Mouse (Mus musculus): Measurements from ENCODE around the gene Wnt4. TPM values are rescaled to one million over a fixed set of nuclear protein-coding genes. Genes with fewer than 3 reads are reported as not detected.

Wnt4 gene
- polyA plus RNA-seq, 1 experiment from 2014 or later = 1.9 TPM

DNA sequence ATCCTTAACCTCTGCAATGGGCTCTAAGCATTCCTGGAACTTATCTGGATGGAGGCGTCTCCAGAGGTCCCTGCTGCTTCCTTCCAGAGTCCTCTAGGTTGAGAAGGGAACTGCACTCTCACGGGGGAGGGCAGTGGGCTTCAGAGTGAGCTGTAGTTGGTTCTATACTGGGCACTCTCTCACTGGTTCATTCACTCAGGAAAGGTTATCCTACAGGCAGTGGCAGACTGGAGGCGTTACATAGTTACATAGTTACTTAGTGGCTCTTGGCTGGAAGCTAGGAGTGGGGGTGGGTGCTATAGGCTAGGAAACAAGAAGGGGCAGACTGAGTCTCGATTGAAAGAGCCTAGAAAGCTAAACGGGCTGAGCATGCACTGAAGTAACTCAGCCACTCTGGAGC is 26.4 kb upstream of the Wnt4 start:
- no peak overlapping the region for H3K4me3 ChIP-seq (ENCODE audit: low read depth, low read length)
- ATAC-seq (replicated peaks; ENCODE audit: low FRiP score) (no peak), DNase-seq (ENCODE audit: low spot score) (no peak)
- no peak overlapping the region for H3K4me2 ChIP-seq
- H3K27ac ChIP-seq (ENCODE audit: low read depth, low read length) = no peak overlapping the region
- WGBS = 36% methylated on average over 5 of the region's 5 CpGs
- H3K9ac ChIP-seq (ENCODE audit: low read depth, low read length) = no peak overlapping the region
- H3K27me3 ChIP-seq (replicated peaks; ENCODE audit: control insufficient read depth, insufficient read depth, low read length) = no peaks in the 10 kb centered on the region
- H3K4me1 ChIP-seq (replicated peaks; ENCODE audit: control insufficient read depth, insufficient read depth, low read length) = no peaks in the 10 kb centered on the region
- no peaks in the 10 kb centered on the region for H3K36me3 ChIP-seq (ENCODE audit: control insufficient read depth, insufficient read depth, low read length)
- H3K9me3 ChIP-seq (ENCODE audit: control insufficient read depth, low read length) = 0 out of 2 replicates have a peak, but pooled peaks cover 3% of the 10 kb centered on the region

DNA sequence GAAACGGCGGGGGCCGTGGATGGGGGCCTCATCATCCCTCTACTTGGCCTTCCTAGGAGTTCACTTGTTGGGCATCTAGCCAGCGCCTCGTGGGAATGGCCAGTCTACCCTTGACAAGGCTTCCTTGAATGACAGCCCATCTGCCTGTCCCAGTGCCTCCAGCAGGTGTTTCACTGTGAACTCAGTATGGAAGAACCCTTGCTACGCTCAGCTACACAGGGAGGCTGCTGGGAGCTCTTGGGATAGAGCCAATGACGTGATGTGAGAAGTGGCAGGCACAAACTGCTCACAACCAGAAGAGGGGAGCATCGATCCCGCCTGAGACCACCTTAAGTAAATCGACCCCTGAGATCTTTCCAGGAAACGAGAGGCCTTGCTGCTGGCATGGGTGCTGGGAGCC is 23.7 kb upstream of the Wnt4 start:
- Histone ChIP-seq H3K4me3 (ENCODE audit: low read depth, low read length) (no peak overlapping the region), H3K9ac (ENCODE audit: low read depth, low read length) (no peak overlapping the region), H3K27ac (ENCODE audit: low read depth, low read length) (no peak overlapping the region), H3K9me3 (ENCODE audit: control insufficient read depth, low read length) (0 out of 2 replicates have a peak, but pooled peaks cover 3% of the 10 kb centered on the region), H3K4me2 (no peak overlapping the region), H3K27me3 (replicated peaks; ENCODE audit: control insufficient read depth, insufficient read depth, low read length) (no peaks in the 10 kb centered on the region), H3K4me1 (replicated peaks; ENCODE audit: control insufficient read depth, insufficient read depth, low read length) (no peaks in the 10 kb centered on the region), H3K36me3 (ENCODE audit: control insufficient read depth, insufficient read depth, low read length) (no peaks in the 10 kb centered on the region)
- DNase-seq (ENCODE audit: low spot score) (no peak), ATAC-seq (replicated peaks; ENCODE audit: low FRiP score) (no peak)
- WGBS = 73% methylated on average over 11 of the region's 11 CpGs

DNA sequence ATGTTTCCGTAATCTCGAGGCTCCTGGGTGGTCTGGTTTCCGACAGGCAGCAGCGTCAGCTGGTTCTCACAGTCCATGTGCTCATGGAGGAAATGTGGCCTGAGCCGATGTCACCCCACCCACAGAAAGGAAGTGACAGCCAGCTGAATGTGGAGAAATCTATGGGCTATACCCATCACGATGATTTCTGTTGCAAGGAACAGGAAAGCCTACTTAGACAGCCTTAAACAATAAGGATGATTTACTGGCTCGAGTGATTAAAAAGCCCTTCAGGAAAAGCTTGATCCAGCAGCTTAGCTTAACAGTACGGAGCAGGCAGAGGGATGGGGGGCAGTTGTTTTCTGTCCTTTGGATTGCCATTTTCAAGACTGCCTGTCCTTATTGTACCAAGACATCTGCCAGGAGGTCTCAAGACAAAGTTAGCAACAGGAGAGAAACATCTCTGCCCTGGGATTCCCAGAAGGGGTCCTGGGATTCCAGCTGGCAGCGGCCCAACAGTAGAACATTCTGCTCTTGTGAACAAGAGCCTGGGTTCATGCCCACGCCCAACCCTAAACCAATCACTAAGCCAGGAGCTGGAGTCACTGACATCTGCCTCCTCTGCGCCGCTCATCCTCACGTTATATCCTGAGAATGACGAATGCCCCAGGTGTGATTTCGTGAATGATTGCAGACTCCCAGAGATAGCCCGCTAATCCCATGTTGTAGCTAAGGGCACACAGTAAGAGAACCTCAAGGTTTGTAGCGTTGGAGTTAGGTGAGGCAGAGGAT is 22.9 kb upstream of the Wnt4 start:
- DNase-seq (ENCODE audit: low spot score) (no peak), ATAC-seq (replicated peaks; ENCODE audit: low FRiP score) (no peak)
- 63% methylated on average over 17 of the region's 17 CpGs for WGBS
- Histone ChIP-seq H3K27ac (ENCODE audit: low read depth, low read length) (no peak overlapping the region), H3K4me2 (no peak overlapping the region), H3K9ac (ENCODE audit: low read depth, low read length) (no peak overlapping the region), H3K27me3 (replicated peaks; ENCODE audit: control insufficient read depth, insufficient read depth, low read length) (no peaks in the 10 kb centered on the region), H3K4me3 (ENCODE audit: low read depth, low read length) (no peak overlapping the region), H3K9me3 (ENCODE audit: control insufficient read depth, low read length) (0 out of 2 replicates have a peak, but pooled peaks cover 3% of the 10 kb centered on the region), H3K36me3 (ENCODE audit: control insufficient read depth, insufficient read depth, low read length) (no peaks in the 10 kb centered on the region), H3K4me1 (replicated peaks; ENCODE audit: control insufficient read depth, insufficient read depth, low read length) (no peaks in the 10 kb centered on the region)

DNA sequence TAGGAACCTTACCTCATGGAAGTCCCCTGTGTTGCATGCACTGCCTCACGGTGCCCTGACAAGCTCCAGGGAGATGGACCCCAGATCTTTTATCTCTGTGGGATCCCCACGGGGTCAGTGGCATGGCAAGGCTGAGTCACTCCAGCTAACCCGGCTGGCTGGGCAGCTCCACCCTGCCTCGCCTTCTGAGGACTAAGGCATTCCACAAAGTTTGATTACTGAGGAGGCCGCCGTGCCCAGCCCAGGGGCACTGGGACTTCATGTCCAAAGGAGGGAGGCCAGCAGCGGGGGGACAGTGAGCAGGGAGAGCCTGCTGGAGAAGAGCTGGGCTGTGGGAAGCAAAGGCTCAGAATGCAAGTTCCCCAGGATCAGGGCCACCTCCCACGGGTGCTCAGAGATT is 21.7 kb upstream of the Wnt4 start:
- Histone ChIP-seq H3K27ac (ENCODE audit: low read depth, low read length) (no peak overlapping the region), H3K27me3 (replicated peaks; ENCODE audit: control insufficient read depth, insufficient read depth, low read length) (no peaks in the 10 kb centered on the region), H3K4me1 (replicated peaks; ENCODE audit: control insufficient read depth, insufficient read depth, low read length) (no peaks in the 10 kb centered on the region), H3K9ac (ENCODE audit: low read depth, low read length) (no peak overlapping the region), H3K36me3 (ENCODE audit: control insufficient read depth, insufficient read depth, low read length) (no peaks in the 10 kb centered on the region), H3K4me3 (ENCODE audit: low read depth, low read length) (no peak overlapping the region), H3K4me2 (no peak overlapping the region), H3K9me3 (ENCODE audit: control insufficient read depth, low read length) (0 out of 2 replicates have a peak, but pooled peaks cover 3% of the 10 kb centered on the region)
- WGBS = 68% methylated on average over 8 of the region's 8 CpGs
- DNase-seq (ENCODE audit: low spot score) (no peak), ATAC-seq (replicated peaks; ENCODE audit: low FRiP score) (no peak)

DNA sequence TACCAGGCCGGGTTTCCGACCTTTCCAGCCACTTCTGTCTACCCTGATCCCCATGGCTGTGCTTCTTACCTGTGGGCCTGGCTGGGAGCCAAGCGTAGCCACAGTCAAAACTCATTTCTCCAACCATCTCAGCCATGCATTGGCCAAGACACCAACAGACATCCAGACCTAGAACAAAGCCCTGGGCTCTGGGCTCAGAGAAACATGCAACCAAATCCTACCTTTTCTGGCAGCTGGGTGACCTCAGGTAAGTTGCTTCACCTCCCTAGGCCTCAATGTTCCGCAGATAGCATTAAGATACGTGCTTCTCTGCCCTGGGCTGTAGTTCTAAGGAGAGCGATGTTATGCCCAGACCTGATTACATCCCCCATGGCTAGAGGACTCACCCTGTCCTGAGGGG is 15.5 kb upstream of the Wnt4 start:
- H3K27me3 ChIP-seq (replicated peaks; ENCODE audit: control insufficient read depth, insufficient read depth, low read length) = no peaks in the 10 kb centered on the region
- no peak overlapping the region for H3K4me2 ChIP-seq
- H3K4me3 ChIP-seq (ENCODE audit: low read depth, low read length) = no peak overlapping the region
- H3K27ac ChIP-seq (ENCODE audit: low read depth, low read length) = no peak overlapping the region
- ATAC-seq (replicated peaks; ENCODE audit: low FRiP score) (no peak), DNase-seq (ENCODE audit: low spot score) (no peak)
- no peaks in the 10 kb centered on the region for H3K36me3 ChIP-seq (ENCODE audit: control insufficient read depth, insufficient read depth, low read length)
- peaks cover 3% of the 10 kb centered on the region; the same call in 1 of the 2 replicates for H3K4me1 ChIP-seq (replicated peaks; ENCODE audit: control insufficient read depth, insufficient read depth, low read length)
- no peak overlapping the region for H3K9ac ChIP-seq (ENCODE audit: low read depth, low read length)
- WGBS = 84% methylated on average over 6 of the region's 6 CpGs
- no peaks in the 10 kb centered on the region for H3K9me3 ChIP-seq (ENCODE audit: control insufficient read depth, low read length)

DNA sequence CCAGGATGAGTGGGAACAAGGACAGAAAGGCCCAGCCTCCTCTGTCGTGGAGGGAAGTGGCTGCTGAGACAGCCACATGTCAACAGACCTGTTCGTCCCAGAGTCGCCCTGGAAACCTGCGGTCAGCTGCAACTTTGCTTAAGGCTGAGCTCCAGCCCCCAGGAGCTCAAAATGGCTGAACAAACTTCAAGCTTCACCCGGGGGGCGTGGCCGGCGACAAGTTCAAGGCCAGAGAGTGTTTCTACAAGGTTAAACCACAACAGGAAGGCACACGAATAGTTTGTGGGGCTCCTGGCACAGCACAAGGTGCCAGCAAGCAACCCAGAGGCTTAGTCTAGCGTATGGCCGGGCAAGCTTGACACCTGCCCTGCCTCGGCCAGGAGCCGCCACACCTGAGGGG is 13.2 kb upstream of the Wnt4 start:
- no peak for DNase-seq (ENCODE audit: low spot score)
- Histone ChIP-seq H3K9me3 (ENCODE audit: control insufficient read depth, low read length) (no peaks in the 10 kb centered on the region), H3K27ac (ENCODE audit: low read depth, low read length) (no peak overlapping the region), H3K4me2 (no peak overlapping the region), H3K4me1 (replicated peaks; ENCODE audit: control insufficient read depth, insufficient read depth, low read length) (peaks cover 3% of the 10 kb centered on the region; the same call in 1 of the 2 replicates), H3K9ac (ENCODE audit: low read depth, low read length) (no peak overlapping the region), H3K4me3 (ENCODE audit: low read depth, low read length) (no peak overlapping the region), H3K27me3 (replicated peaks; ENCODE audit: control insufficient read depth, insufficient read depth, low read length) (no peaks in the 10 kb centered on the region; the same call in 1 of the 2 replicates), H3K36me3 (ENCODE audit: control insufficient read depth, insufficient read depth, low read length) (no peaks in the 10 kb centered on the region)
- 68% methylated on average over 13 of the region's 13 CpGs for WGBS
- no peak for ATAC-seq (replicated peaks; ENCODE audit: low FRiP score)

DNA sequence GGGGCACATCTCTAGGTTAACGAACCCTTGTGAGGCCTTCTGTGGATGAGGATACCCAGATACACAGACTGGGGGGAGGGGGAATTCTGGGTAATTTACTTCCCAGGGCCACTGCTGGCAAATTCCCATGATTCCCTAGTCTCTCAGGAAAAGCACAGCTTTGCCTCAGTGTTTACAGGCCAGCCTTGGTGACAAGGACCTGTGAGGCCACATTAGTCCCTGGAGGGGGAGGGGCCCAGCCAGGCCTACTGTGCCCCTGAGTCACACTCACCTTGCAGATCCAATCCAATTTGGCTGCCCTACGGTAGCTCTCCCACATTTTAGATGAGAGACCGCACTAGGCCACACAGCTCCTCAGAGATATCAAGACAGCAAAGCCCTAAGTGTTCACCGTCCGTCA is 12.2 kb upstream of the Wnt4 start:
- Histone ChIP-seq H3K27ac (ENCODE audit: low read depth, low read length) (no peak overlapping the region), H3K4me1 (replicated peaks; ENCODE audit: control insufficient read depth, insufficient read depth, low read length) (peaks cover 3% of the 10 kb centered on the region; the same call in 1 of the 2 replicates), H3K36me3 (ENCODE audit: control insufficient read depth, insufficient read depth, low read length) (no peaks in the 10 kb centered on the region), H3K9me3 (ENCODE audit: control insufficient read depth, low read length) (no peaks in the 10 kb centered on the region), H3K4me3 (ENCODE audit: low read depth, low read length) (no peak overlapping the region), H3K27me3 (replicated peaks; ENCODE audit: control insufficient read depth, insufficient read depth, low read length) (no peaks in the 10 kb centered on the region; the same call in 1 of the 2 replicates), H3K4me2 (no peak overlapping the region), H3K9ac (ENCODE audit: low read depth, low read length) (no peak overlapping the region)
- ATAC-seq (replicated peaks; ENCODE audit: low FRiP score) (no peak), DNase-seq (ENCODE audit: low spot score) (no peak)
- 64% methylated on average over 5 of the region's 5 CpGs for WGBS

DNA sequence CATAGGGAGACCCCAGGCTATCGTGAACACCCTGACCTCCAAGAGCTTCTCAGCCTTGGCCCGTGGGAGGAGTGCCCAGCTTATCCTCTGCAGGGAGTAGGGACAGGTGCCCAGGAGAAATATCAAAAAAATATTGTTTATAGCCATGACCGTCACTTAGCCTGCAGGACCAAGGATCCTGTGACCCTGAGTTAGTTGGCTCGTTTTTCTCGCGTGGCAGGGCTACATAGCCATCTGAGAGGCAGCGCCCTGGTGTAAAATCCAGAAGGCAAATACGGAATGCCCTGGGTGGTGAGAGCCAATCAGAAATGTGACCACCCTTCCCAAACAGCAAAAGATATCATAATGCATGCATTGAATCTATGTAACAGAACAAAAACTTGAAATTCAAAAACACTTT is 8.7 kb upstream of the Wnt4 start:
- DNase-seq (ENCODE audit: low spot score) = no peak
- Histone ChIP-seq H3K9ac (ENCODE audit: low read depth, low read length) (no peak overlapping the region), H3K4me1 (replicated peaks; ENCODE audit: control insufficient read depth, insufficient read depth, low read length) (peaks cover 3% of the 10 kb centered on the region; the same call in 1 of the 2 replicates), H3K27ac (ENCODE audit: low read depth, low read length) (no peak overlapping the region), H3K4me3 (ENCODE audit: low read depth, low read length) (no peak overlapping the region), H3K36me3 (ENCODE audit: control insufficient read depth, insufficient read depth, low read length) (no peaks in the 10 kb centered on the region), H3K27me3 (replicated peaks; ENCODE audit: control insufficient read depth, insufficient read depth, low read length) (peaks cover 4% of the 10 kb centered on the region; the same call in 1 of the 2 replicates), H3K4me2 (no peak overlapping the region), H3K9me3 (ENCODE audit: control insufficient read depth, low read length) (no peaks in the 10 kb centered on the region)
- ATAC-seq (replicated peaks; ENCODE audit: low FRiP score) = no peak
- WGBS = 83% methylated on average over 8 of the region's 8 CpGs

DNA sequence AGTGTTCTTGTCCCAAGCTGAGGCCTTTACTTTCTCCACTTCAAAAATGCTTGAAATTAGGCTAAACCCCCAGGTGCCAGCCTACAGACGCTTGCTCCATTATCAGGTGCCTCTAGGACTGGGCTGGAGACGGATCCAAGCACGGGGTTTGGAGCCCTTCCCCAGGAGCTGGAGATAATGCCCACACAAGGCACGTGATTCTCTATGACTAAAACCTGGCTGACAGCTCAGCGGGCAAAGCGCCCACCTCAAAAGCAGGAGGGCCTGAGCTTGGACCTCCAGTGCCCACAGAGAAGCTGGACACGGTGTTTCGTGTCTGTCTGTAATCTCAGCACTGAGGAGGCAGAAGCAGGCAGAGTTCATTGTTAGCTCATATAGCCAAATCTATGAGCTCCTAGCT is 5.4 kb upstream of the Wnt4 start:
- H3K27ac ChIP-seq (ENCODE audit: low read depth, low read length) = no peak overlapping the region
- H3K4me1 ChIP-seq (replicated peaks; ENCODE audit: control insufficient read depth, insufficient read depth, low read length) = no peaks in the 10 kb centered on the region
- peaks cover 25% of the 10 kb centered on the region for H3K27me3 ChIP-seq (replicated peaks; ENCODE audit: control insufficient read depth, insufficient read depth, low read length)
- no peak overlapping the region for H3K4me3 ChIP-seq (ENCODE audit: low read depth, low read length)
- no peaks in the 10 kb centered on the region for H3K9me3 ChIP-seq (ENCODE audit: control insufficient read depth, low read length)
- DNase-seq (ENCODE audit: low spot score) = no peak
- ATAC-seq (replicated peaks; ENCODE audit: low FRiP score) = no peak
- H3K36me3 ChIP-seq (ENCODE audit: control insufficient read depth, insufficient read depth, low read length) = no peaks in the 10 kb centered on the region
- no peak overlapping the region for H3K9ac ChIP-seq (ENCODE audit: low read depth, low read length)
- H3K4me2 ChIP-seq = no peak overlapping the region
- WGBS = 80% methylated on average over 8 of the region's 8 CpGs

All from liver, embryonic 11.5 days (tissue).